Mouse (Mus musculus): ENCODE results near the gene Nkx1-2. TPM values are rescaled to one million over a fixed set of nuclear protein-coding genes. Genes with fewer than 3 reads are reported as not detected.

The Nkx1-2 gene
- not detected in 2 replicates for polyA plus RNA-seq (2012; rRNA removed)

DNA sequence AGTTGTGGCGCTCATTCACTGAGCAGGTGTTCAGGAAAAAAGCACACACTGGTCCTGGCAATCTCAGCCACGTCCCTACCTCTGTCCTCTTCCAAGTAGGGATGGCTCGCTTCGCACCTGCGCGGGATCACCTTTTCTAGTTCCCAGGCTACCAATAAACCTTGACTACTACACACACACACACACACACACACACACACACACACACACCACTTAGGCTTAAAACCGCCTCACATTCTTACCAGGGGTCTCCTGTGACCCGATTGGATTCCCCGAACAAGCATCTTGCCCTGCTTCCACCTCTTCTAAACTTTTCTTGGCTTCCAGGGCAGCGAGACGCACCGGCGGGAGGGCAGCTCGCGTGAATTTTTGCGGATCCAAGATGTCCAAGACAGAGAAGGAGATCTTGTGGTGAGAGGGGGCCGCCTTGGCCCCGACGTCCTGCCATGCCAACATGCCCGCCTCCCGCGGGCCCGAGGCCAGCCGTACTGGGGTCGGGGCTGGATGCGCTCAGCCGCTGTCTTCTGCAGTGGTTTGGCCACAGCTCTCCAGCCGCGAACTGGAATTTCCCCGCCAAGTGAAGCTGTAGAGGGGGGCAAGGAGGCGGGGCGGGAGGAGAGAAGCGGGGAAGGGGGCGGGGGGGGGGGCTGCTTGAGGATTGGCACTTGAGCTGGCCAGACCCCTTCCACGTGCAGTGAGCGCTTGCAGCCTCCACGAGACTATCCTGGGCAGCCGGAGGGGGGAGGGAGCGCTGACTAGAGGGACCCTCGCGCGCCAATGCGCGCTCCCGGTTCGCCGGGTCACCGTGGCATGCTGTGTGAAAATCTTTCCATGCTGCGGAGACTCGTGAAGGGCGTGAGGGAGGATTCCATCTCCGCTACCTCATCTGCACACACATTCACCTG is at the start of gene Nkx1-2:
Nkx1-2 (minus strand) TSS at position 567 of the 905 bp plus-strand sequence.
- no peak for DNase-seq (ENCODE audit: low spot score)

DNA sequence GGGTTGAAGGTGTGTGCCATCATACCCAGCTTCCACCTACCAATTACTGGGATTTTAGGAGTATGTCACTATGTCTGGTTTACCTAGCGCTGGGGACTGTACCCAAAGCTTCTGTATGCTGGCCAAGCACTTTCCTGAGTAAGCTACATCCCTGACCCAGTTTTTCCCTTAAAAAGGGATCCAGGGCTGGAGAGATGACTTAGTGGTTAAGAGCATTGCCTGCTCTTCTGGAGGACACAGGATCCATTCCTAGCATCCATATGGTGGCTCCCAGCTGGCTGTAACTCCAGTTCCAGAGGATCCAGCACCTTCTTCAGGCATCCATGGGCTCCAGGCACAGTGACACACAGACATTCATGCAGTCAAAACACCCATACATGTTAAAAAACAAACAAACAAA is 47.1 kb upstream of the Nkx1-2 start:
- no peak for DNase-seq (ENCODE audit: low spot score)

DNA sequence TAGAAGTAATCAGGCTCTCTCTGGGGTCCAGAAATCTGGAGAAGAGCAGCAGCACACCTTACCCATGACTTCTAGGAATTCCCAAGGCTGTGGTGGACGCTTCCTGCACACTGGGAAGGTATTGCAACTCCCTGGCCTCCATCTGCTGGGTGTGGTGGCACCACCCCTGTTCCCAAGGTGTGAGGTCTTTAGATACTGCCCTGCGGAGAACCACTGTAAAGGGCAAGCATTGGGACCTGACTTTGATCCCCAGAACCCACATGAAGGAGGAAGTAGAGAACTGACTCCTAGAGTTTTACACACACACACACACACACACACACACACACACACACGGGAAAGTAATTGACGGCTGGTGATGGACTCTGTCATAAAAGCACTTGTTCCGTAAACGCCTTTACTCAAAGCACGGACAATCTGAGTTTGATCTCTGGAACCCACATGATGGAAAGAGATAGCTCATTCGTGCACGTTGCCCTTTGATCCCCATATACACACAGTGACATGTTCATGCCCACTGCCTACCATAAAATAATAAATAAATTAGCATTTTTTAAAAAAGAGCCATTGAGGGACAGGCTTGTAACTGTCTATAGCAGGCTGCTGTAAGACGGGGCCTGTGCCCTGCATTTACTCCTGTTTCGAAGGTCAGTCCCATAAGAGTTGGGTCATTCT is 45.3 kb upstream of the Nkx1-2 start:
- DNase-seq (ENCODE audit: low spot score) = no peak

DNA sequence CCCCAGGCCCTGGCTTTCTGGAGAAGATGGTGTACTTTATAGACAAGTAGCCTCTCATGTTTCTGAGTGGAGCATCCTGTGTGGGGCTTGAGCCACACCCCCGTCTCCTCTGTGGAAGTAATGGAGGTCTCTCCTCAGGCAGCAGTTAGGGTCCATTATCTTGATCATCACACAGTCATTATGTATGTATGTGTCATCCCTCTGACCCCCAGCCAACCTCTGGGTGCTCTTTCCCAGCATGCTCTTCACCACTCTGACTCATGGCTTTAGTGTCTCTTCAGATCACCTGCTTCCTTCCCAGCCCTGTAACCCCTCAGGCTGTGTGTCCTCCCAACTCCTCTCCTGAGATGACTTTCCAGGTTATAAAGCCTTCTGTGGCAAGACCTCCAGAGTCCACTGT is 42.2 kb upstream of the Nkx1-2 start:
- no peak for DNase-seq (ENCODE audit: low spot score)

DNA sequence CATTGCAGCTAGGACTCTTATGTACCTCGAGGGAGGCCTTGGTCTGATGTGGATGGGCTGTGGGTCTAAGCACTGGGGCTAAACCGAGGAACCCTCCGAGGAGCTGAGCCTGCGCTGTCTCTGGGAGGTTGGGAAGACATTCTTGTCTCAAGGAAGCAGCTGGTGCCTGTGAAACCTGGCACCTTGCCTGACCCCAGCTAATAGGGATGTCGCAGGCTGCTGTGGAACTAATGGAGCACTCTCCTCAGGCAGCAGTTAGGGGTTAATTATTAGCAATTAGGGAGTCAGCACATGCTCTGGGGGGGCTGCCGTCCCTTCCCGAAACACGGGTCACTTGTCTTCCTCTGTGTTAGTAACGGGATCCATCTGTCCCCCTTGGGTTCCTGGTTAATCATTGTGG is 41.5 kb upstream of the Nkx1-2 start:
- DNase-seq (ENCODE audit: low spot score) = no peak

DNA sequence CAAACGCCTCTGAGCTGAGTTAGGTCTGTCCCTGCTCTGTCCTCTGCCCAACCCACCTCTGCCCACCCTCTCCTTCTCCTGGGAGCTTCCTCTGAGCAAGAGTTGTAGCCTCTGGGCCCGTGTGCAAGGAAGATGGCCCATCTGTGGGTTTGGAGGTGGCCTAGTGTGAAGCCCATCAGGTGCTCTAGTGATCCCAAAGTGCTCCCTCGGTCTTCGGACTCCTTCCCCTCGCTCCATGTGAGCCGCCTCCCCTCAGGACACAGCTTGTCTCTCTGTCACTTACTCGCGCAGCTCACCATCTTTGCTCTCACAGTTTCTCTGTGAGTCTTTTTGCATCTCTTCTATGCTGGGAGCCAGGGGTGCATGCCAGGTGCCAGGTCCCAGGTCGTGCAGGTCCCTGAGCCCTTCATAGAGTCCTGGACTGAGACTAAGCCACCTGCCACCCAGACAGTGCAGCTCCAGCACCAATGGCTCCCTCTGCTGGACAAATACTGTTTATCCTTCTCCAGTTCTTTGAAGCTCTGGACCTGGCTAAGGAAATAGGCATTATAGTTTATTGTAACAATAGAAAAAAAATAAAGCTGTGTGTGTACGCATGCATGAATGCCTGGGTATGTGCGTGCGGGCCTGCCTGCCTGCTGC is 39.1 kb upstream of the Nkx1-2 start:
- DNase-seq (ENCODE audit: low spot score) = no peak

DNA sequence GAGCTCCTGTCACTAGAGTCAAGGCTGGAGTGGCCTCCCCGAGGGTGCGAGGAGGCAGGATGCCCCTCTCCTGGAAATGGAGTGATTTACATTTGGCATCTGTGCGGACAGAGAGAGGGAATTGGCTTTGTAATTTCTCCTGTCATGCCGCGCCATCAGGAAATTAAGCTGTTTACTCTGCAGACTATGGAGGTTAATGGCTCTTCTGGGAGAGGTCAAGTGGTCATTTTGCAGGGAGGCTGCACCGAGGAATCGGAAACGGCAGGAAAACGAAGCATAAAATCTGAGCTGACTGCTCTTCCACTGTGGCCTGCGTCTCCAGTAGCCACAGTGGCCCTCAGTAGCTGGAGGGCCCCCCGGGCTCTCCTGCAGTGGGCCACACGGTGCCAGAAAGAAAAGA is 37.9 kb upstream of the Nkx1-2 start:
- DNase-seq (ENCODE audit: low spot score) = no peak

DNA sequence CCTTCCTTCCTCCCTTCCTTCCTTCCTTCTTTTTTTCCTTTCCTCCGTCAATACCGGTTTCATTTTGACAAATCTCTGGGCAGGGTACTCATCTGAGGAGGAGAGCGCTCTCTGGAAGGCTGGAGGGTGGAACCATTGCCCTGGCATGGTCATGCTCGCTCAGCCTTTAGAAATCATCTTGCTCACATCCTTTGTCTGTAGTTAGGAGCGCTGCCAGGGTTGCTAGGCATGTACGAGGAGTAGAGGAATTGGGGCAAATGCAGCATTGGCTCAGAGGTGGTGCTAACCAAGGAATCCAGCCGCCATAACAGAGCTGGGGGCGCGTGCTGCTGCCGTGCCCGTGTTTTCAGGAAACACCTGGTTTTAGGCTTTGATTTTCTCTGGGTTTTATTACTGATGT is 31.9 kb upstream of the Nkx1-2 start:
- no peak for DNase-seq (ENCODE audit: low spot score)

DNA sequence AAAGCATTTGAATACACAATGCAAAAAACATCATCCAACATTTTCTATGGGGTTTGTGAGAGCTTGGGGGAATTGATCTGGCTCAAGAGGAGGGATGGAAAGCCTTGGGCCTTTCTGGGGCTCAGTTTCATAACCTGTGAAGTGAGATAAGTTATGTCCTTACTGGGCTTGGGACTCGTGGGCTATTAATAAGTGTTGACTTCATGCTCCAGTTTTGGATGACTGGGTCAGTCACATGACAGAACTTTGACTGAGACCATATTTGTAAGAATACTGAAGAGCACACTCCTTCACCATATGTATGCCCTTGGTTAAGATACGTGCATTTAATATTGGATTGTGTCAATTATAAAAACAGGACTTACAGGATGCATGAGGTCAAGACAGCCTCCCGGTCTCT is 28.0 kb upstream of the Nkx1-2 start:
- DNase-seq (ENCODE audit: low spot score) = no peak

DNA sequence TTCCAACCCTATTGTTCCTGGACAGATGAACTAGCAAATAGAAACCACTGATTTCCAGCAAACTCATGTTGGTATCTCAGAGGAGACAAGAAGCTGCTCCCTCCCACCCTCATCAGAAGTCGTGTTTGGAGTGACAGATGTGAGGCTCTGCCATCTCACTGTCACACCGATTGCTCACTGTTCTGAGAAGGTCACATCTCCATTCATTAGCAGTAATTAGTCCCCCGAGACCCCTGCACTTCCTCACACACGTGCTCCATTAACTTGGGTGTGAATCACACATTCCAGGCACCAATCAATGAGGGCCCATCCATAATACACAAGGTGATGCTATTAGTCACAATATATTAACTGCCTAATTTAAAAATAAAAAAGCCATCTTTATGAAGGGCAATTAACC is 26.7 kb upstream of the Nkx1-2 start:
- no peak for DNase-seq (ENCODE audit: low spot score)

DNA sequence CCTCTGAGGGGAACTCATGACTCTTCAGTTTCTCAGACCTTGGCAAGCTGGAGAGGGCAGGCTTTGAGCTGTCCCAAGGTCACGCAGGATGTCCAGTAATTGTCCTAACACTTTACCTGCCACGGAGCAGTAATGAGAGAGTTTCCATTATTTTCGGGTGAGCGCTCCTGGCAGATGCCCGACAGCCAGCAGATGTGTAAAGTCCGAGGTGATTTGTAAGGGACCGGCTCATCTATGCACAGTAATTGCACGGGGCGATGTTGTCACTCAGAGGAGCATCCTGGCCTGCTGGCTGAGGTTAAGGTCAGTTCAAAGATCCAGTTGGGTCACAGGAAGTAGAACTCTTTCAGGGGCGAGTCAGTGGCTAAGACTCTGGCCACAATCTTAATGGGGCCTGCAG is 24.7 kb upstream of the Nkx1-2 start:
- DNase-seq (ENCODE audit: low spot score) = no peak

DNA sequence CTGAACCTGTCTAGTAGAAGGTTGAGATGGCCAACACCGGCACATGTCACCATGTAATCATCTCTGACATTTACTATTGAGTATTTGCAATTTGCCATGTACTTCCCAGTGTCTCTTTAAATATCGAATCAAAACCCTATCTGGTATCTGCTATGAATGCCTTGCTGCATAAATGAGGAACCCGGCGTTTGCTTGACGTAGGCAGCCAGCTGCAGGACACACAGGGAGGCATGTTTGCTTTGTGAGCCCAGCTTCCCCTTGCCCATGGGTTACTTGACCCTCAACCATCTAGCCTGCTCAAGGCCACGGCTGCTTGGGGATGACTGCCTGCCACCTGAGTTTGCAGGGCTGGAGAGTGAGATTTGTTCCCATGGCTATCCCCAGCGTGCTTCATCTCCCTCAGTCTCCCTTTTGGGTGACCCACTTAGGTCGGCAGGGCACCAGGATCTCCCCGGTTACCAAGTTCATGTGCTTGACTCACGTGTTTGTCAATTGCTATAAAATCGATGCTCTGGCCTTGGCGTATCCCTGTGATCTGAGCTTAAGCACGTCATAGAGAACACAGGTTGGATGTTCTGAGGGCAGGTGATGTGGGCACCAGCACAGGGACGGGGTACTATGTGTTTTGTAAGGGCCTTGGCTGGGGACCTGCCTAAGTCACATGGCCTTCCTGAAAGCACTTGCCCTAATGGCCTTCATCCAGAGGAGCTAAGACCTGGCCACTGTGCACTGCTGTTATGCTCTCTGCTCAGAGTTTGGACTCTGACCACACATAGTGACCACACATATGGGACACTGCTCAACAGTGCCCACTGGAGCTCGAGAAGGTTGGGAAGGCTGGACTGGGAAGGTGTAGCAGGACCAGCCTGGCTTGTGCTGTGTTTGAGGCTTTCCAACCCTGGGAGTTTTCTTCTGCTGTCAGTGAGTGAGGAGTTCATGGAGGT is 20.8 kb upstream of the Nkx1-2 start:
- DNase-seq (ENCODE audit: low spot score) = no peak

DNA sequence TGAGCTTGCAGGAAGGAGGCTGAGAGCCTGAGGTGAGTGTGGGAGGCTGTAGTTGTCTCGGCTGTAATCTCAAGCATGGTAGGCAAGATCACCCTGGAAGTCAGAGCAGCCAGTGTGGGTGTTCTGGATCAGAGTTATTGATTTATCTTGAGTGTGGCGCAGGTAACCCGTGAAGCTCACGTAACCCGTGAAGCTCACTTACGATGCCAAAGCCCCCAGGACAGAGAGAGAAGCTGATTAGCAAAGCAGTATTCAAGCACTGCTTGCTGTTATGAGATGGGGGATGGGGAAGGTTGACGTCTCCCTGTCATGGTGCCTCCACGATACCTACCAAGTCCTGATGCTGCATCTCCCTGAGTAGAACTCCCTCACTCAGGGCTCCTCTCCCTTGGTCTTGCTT is 20.1 kb upstream of the Nkx1-2 start:
- DNase-seq (ENCODE audit: low spot score) = no peak

DNA sequence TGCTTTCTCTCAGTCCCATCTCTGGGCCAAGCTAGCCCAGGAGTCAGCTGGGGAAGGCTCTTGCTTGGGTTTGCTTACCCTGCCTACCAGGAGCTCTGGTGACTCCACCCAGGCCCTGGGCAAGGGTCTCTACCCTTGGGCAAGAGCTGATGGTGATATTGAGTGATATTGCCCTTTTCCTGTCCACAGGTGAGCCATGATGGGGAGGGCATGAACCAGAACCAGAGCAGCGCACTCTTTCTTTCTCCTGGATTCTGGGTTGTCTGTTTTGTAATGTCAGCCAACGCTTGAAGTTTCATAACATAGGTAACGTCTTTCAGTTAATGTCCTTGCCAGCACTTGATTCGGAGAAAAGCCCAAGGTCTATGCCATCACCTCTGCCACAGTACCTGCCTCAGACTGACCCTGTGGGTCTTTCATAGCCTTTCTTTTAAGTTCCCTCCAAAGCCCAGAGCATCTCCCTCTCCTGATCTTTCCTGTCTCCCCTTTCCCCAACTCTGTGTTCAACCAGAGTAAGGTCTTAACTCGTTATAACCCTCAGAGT is 17.7 kb upstream of the Nkx1-2 start:
- no peak for DNase-seq (ENCODE audit: low spot score)

DNA sequence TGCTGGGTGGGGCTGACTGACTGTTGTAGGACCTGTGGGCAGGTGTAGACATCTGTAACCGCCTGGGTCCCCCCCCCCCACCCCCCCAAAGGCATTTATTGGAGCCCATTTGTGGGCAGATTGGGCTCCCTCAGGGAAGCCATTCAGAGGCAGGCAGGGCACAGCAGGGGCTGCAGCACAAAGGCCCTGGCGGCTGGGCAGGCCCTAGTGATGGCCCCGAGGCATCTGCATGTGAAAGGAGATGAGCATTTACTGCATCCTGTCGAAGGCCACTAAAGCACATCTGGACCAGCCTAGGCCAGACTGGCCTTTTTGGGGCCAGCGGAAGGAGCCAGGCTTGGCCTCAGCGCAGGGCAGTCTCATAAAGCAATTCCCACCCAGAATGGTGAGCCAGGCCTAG is 17.0 kb upstream of the Nkx1-2 start:
- DNase-seq (ENCODE audit: low spot score) = no peak

DNA sequence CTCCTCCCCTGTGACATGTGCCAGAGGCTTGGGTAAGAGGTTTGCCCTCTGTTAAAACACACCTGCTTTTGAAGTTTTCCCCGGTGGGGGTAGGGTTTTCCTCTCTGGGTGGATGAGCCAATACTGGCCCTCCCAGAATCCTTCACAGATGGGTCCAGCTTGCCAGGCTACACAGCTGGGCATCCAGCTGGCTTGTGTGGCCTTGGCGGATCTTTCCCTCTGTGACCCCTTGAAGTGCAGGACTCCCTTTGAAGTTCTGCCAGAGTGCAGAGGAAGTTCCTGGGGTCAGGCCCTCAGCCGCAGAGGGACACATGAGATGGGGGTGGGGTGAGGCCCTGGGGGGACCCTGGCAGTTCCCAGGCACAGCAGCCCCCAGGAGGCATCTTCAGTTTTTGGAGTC is 15.9 kb upstream of the Nkx1-2 start:
- no peak for DNase-seq (ENCODE audit: low spot score)

DNA sequence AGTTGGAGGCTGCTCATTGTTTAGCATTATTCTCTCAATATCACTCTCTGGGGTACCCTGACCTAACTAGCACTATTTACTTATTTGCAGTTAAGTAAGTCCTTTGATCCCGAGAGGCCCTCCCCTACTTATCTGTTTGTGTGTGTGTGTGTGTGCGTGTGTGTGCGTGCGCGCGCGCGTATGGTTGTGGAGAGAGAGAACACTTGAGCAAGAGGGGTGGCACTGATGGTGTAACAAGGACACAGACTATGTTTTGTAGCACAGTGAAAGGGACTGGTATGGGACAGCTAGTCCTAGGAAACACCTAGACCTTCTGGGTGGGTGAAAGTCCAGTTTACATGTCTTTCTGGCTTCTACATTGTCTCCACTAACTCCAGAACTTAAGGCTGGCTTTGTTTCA is 12.1 kb upstream of the Nkx1-2 start:
- no peak for DNase-seq (ENCODE audit: low spot score)

DNA sequence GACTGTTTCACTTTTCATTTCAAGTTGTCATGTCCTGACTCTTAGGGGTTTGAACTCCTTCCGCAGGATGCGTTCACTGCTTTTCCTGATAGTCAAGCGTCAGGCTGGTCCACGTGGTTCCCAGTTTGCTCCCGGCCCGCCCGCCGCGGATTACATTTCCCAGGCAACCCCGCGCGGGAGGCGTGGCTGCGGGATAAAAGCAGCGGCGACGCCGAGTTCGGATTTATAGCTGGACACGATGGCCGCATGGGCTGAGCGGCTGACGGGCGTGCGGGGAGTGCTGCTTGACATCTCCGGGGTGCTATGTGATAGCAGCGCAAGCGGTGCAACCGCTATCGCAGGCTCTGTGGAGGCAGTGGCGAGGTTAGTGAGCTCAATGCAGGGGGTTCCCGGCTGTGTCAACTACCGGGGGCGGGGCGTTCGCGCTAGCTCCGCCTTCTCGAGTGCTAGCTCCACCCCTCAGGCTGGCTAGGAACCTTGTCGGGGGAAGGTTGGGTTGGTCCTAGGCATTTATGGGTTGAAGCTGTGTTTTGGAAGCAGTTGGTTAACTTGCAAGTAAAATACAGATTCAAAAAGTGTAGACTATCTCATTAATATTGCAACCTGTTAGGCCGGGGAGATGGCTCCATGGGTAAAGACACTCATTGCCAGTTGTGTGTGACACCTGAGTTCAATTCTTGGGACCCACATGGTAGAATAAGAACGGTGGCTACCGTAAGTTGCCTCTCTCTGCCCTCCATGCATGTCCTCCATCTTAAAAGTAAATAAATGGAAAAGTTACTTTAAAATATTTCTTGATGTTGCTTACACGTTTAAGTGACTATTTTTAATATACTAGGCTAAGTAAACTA is 11.3 kb upstream of the Nkx1-2 start, which contains the start of gene Lhpp:
Lhpp (plus strand) TSS at position 171 of the 851 bp plus-strand sequence.
- peak; percentile 66 for DNase-seq (ENCODE audit: low spot score)

DNA sequence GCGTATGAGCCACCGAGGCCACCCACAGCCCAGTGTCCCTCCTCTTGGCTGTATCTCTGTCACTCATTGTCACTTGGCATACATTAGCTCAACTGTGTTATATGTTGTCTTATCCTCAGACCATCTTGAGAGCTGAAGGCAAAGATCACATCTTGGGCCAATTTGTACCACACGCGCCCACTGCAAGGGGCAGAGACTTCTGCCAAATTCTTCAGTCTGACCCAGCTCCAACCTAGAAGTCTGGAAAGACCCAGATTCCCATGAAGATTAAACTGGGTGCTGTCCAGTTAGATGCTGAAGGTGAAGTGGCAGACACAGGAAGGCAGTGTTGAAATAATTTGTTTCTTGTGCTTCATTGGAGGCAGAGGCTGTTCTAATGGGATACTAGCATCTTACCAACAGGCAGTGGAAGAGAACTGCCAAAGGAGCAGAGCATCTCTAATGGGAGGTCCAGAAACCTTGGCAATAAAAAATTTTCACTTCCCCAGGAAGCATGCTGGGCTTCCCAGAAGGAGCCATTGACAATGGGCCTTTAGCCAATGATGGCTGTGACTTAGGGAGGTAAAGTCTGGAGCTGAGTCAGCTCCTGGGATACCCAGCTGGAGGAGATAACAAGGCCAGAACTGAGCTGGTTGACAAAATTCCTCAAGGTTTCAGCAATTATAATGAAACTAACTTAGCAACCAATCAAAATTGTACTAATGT is 9.0 kb upstream of the Nkx1-2 start:
- DNase-seq (ENCODE audit: low spot score) = no peak

DNA sequence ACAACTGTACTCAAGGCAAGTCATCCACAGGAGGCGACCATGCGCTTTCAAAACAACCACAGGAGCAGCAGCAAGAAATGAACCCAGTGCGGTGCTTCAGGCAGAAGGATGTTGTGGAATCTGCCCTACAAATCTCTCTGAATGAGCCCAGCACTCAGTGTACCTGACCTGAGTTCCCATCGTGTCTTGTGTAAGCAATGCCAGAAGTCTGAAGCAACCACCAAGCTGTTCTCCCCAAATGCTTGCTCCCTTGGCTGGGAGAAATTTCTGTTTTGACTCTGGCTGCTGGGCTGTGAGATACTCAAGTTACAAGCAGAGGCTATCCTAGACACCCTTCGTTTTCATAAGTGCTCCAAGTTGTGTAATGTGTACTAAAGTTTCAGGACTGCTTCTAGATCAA is 6.3 kb upstream of the Nkx1-2 start:
- DNase-seq (ENCODE audit: low spot score) = no peak
